Mouse (Mus musculus): ENCODE results near the gene Procr. TPM values are rescaled to one million over a fixed set of nuclear protein-coding genes. Genes with fewer than 3 reads are reported as not detected.

Gene Procr
- polyA plus RNA-seq, 1 experiment: 11.6 TPM

- H3K27ac ChIP-seq (ENCODE audit: insufficient read depth, low read length): no peak overlapping the region
- TF ChIP-seq CTCF (IDR thresholded peaks at IDR 0.05; ENCODE audit: borderline replicate concordance, insufficient read depth, low read length) (no peak), POLR2A (IDR thresholded peaks at IDR 0.05; ENCODE audit: low read depth, low read length) (no peak)
- no peak overlapping the region for H3K4me3 ChIP-seq (ENCODE audit: insufficient read depth, low read length)
- no peaks in the 10 kb centered on the region for H3K4me1 ChIP-seq (ENCODE audit: control insufficient read depth, insufficient read depth, low read length)
Measured at GRCm38 (mm10) chr2:155792899-155793298, 42.0 kb downstream of the Procr start.

- Histone ChIP-seq H3K27ac (ENCODE audit: insufficient read depth, low read length) (no peak overlapping the region), H3K4me1 (ENCODE audit: control insufficient read depth, insufficient read depth, low read length) (no peaks in the 10 kb centered on the region), H3K4me3 (ENCODE audit: insufficient read depth, low read length) (no peak overlapping the region)
- TF ChIP-seq POLR2A (IDR thresholded peaks at IDR 0.05; ENCODE audit: low read depth, low read length) (no peak), CTCF (IDR thresholded peaks at IDR 0.05; ENCODE audit: borderline replicate concordance, insufficient read depth, low read length) (no peak)
Measured at GRCm38 (mm10) chr2:155794674-155795445, 43.9 kb downstream of the Procr start.

- H3K27ac ChIP-seq (ENCODE audit: insufficient read depth, low read length): no peak overlapping the region
- H3K4me1 ChIP-seq (ENCODE audit: control insufficient read depth, insufficient read depth, low read length): no peaks in the 10 kb centered on the region
Measured at GRCm38 (mm10) chr2:155798613-155799012, 47.7 kb downstream of the Procr start.

GRCm38 (mm10) chr2:155802761-155803160, 51.8 kb downstream of the Procr start:
- H3K4me1 ChIP-seq (ENCODE audit: control insufficient read depth, insufficient read depth, low read length): no peaks in the 10 kb centered on the region
- no peak overlapping the region for H3K4me3 ChIP-seq (ENCODE audit: insufficient read depth, low read length)
- TF ChIP-seq CTCF (IDR thresholded peaks at IDR 0.05; ENCODE audit: borderline replicate concordance, insufficient read depth, low read length) (0 out of 2 replicates have a peak, but pooled peaks have one; percentile 11), POLR2A (IDR thresholded peaks at IDR 0.05; ENCODE audit: low read depth, low read length) (no peak)
- H3K27ac ChIP-seq (ENCODE audit: insufficient read depth, low read length): no peak overlapping the region

More at GRCm38 (mm10) chr2:155798613-155799012, 47.7 kb downstream of the Procr start:
- no peak for TF ChIP-seq CTCF (IDR thresholded peaks at IDR 0.05; ENCODE audit: borderline replicate concordance, insufficient read depth, low read length)
- TF ChIP-seq POLR2A (IDR thresholded peaks at IDR 0.05; ENCODE audit: low read depth, low read length): no peak
- no peak overlapping the region for H3K4me3 ChIP-seq (ENCODE audit: insufficient read depth, low read length)

- no peak overlapping the region for H3K27ac ChIP-seq (ENCODE audit: insufficient read depth, low read length)
- H3K4me1 ChIP-seq (ENCODE audit: control insufficient read depth, insufficient read depth, low read length): no peaks in the 10 kb centered on the region
- no peak overlapping the region for H3K4me3 ChIP-seq (ENCODE audit: insufficient read depth, low read length)
- no peak for TF ChIP-seq POLR2A (IDR thresholded peaks at IDR 0.05; ENCODE audit: low read depth, low read length)
- TF ChIP-seq CTCF (IDR thresholded peaks at IDR 0.05; ENCODE audit: borderline replicate concordance, insufficient read depth, low read length): no peak
Measured at GRCm38 (mm10) chr2:155804053-155804452, 53.1 kb downstream of the Procr start.

Other genes with a start within 250 kb of the Procr start
- gene Acss2, start 233.2 kb upstream of the Procr start, polyA plus RNA-seq (2011; ENCODE audit: insufficient read length, low read depth, missing spikeins): 7.1 and 10.1 TPM in 2 replicates
- 10.8 and 11.0 TPM in 2 replicates for gene Ggt7, start 232.9 kb upstream of the Procr start, polyA plus RNA-seq (2011; ENCODE audit: insufficient read length, low read depth, missing spikeins)
- 23.4 and 37.7 TPM in 2 replicates for gene Gss, start 158.3 kb upstream of the Procr start, polyA plus RNA-seq (2011; ENCODE audit: insufficient read length, low read depth, missing spikeins)
- not detected in 2 replicates for gene Myh7b, start 139.9 kb upstream of the Procr start, polyA plus RNA-seq (2011; ENCODE audit: insufficient read length, low read depth, missing spikeins)
- 105 and 109 TPM in 2 replicates for gene Trpc4ap, start 58.7 kb upstream of the Procr start, polyA plus RNA-seq (2011; ENCODE audit: insufficient read length, low read depth, missing spikeins)
- gene Edem2, start 21.6 kb upstream of the Procr start, polyA plus RNA-seq (2011; ENCODE audit: insufficient read length, low read depth, missing spikeins): 13.8 and 16.4 TPM in 2 replicates
- not detected in 2 replicates for gene Gm17581, start 15.3 kb upstream of the Procr start, polyA plus RNA-seq (2011; ENCODE audit: insufficient read length, low read depth, missing spikeins)
- 0.16 TPM in 1 of 2 replicates, not detected in the other for gene Mmp24, start 24.2 kb downstream of the Procr start, polyA plus RNA-seq (2011; ENCODE audit: insufficient read length, low read depth, missing spikeins)
- gene BC029722, start 68.3 kb downstream of the Procr start, polyA plus RNA-seq (2011; ENCODE audit: insufficient read length, low read depth, missing spikeins): 35.2 and 46.7 TPM in 2 replicates
- 131 and 133 TPM in 2 replicates for gene Eif6, start 75.8 kb downstream of the Procr start, polyA plus RNA-seq (2011; ENCODE audit: insufficient read length, low read depth, missing spikeins)
- not detected in 2 replicates for gene Fam83c, start 83.7 kb downstream of the Procr start, polyA plus RNA-seq (2011; ENCODE audit: insufficient read length, low read depth, missing spikeins)
- 37.8 and 39.5 TPM in 2 replicates for gene Uqcc1, start 179.2 kb downstream of the Procr start, polyA plus RNA-seq (2011; ENCODE audit: insufficient read length, low read depth, missing spikeins)
- not detected in 2 replicates for gene Gm15557, start 189.6 kb downstream of the Procr start, polyA plus RNA-seq (2011; ENCODE audit: insufficient read length, low read depth, missing spikeins)
- 0.92 and 1.3 TPM in 2 replicates for gene Gdf5, start 194.2 kb downstream of the Procr start, polyA plus RNA-seq (2011; ENCODE audit: insufficient read length, low read depth, missing spikeins)
- 19.3 and 28.4 TPM in 2 replicates for gene Cep250, start 205.3 kb downstream of the Procr start, polyA plus RNA-seq (2011; ENCODE audit: insufficient read length, low read depth, missing spikeins)

Measured in embryonic fibroblast, embryonic 13.5 days (primary cell).